Mouse (Mus musculus): Measurements from ENCODE around the gene Mt4. TPM values are rescaled to one million over a fixed set of nuclear protein-coding genes. Genes with fewer than 3 reads are reported as not detected.
"Not testable (repeated sequence)": the region's sequence is repeated elsewhere in the genome, so short reads cannot be mapped to it uniquely, and the experiment has no call there.

Mt4 gene
- polyA plus RNA-seq, 1 experiment from 2014 or later = not detected

- no peak overlapping the region for H3K27ac ChIP-seq (ENCODE audit: low read depth, low read length)
- H3K9ac ChIP-seq (ENCODE audit: low read depth, low read length) = no peak overlapping the region
- ATAC-seq (ENCODE audit: low FRiP score) (no peak), DNase-seq (ENCODE audit: low spot score) (no peak)
- no peaks in the 10 kb centered on the region for H3K36me3 ChIP-seq (ENCODE audit: control insufficient read depth, insufficient read depth, low read length)
- peaks cover 2% of the 10 kb centered on the region; the same call in 1 of the 2 replicates for H3K4me1 ChIP-seq (replicated peaks; ENCODE audit: control insufficient read depth, insufficient read depth, low read length)
- no peaks in the 10 kb centered on the region for H3K9me3 ChIP-seq (ENCODE audit: control insufficient read depth, low read length)
- no peak overlapping the region for H3K4me2 ChIP-seq (replicated peaks; ENCODE audit: low read depth, low read length)
- WGBS = 77% methylated on average over 5 of the region's 5 CpGs
- H3K4me3 ChIP-seq (ENCODE audit: low read depth, low read length) = no peak overlapping the region
- H3K27me3 ChIP-seq (ENCODE audit: control insufficient read depth, insufficient read depth, low read length) = peaks cover 2% of the 10 kb centered on the region; the same call in 1 of the 2 replicates
These were observed 13.9 kb downstream of the Mt4 start for GRCm38 (mm10) chr8:94150925-94151324.

- peak within 1 kb of the TSS; percentile 44; the same call in 1 of the 2 replicates for H3K9ac ChIP-seq (ENCODE audit: low read depth, low read length)
- H3K4me3 ChIP-seq (ENCODE audit: low read depth, low read length) = peak within 1 kb of the TSS; percentile 38
- H3K9me3 ChIP-seq (ENCODE audit: control insufficient read depth, low read length) = no peaks in the 10 kb centered on the region
- no peak within 1 kb of the TSS for H3K27ac ChIP-seq (ENCODE audit: low read depth, low read length)
- WGBS = 3% methylated on average over 29 of the region's 29 CpGs
- ATAC-seq (ENCODE audit: low FRiP score) (peak; percentile 84), DNase-seq (ENCODE audit: low spot score) (peak; percentile 80)
- H3K27me3 ChIP-seq (ENCODE audit: control insufficient read depth, insufficient read depth, low read length) = peaks cover 2% of the 10 kb centered on the region; the same call in 1 of the 2 replicates
- H3K4me1 ChIP-seq (replicated peaks; ENCODE audit: control insufficient read depth, insufficient read depth, low read length) = peaks cover 2% of the 10 kb centered on the region; the same call in 1 of the 2 replicates
- H3K36me3 ChIP-seq (ENCODE audit: control insufficient read depth, insufficient read depth, low read length) = no peaks in the 10 kb centered on the region
- peak within 1 kb of the TSS; percentile 69 for H3K4me2 ChIP-seq (replicated peaks; ENCODE audit: low read depth, low read length)
These were observed 15.7 kb downstream of the Mt4 start, which contains the start of gene Mt3 for GRCm38 (mm10) chr8:94152513-94153300. Gene Mt3 (plus strand): TSS chr8:94152607.

- Histone ChIP-seq H3K36me3 (ENCODE audit: control insufficient read depth, insufficient read depth, low read length) (no peaks in the 10 kb centered on the region), H3K4me2 (replicated peaks; ENCODE audit: low read depth, low read length) (peak overlapping the region; percentile 69), H3K4me1 (replicated peaks; ENCODE audit: control insufficient read depth, insufficient read depth, low read length) (peaks cover 2% of the 10 kb centered on the region; the same call in 1 of the 2 replicates), H3K9me3 (ENCODE audit: control insufficient read depth, low read length) (no peaks in the 10 kb centered on the region), H3K4me3 (ENCODE audit: low read depth, low read length) (no peak overlapping the region), H3K9ac (ENCODE audit: low read depth, low read length) (no peak overlapping the region), H3K27me3 (ENCODE audit: control insufficient read depth, insufficient read depth, low read length) (peaks cover 2% of the 10 kb centered on the region; the same call in 1 of the 2 replicates), H3K27ac (ENCODE audit: low read depth, low read length) (no peak overlapping the region)
- DNase-seq (ENCODE audit: low spot score) (peak; percentile 11), ATAC-seq (ENCODE audit: low FRiP score) (peak; percentile 39; the same call in 1 of the 2 replicates)
- WGBS = 30% methylated on average over 7 of the region's 7 CpGs
These were observed 16.5 kb downstream of the Mt4 start for GRCm38 (mm10) chr8:94153451-94153850.

- Histone ChIP-seq H3K4me1 (replicated peaks; ENCODE audit: control insufficient read depth, insufficient read depth, low read length) (peaks cover 2% of the 10 kb centered on the region; the same call in 1 of the 2 replicates), H3K9me3 (ENCODE audit: control insufficient read depth, low read length) (no peaks in the 10 kb centered on the region), H3K27me3 (ENCODE audit: control insufficient read depth, insufficient read depth, low read length) (peaks cover 2% of the 10 kb centered on the region; the same call in 1 of the 2 replicates), H3K27ac (ENCODE audit: low read depth, low read length) (no peak overlapping the region), H3K9ac (ENCODE audit: low read depth, low read length) (no peak overlapping the region), H3K36me3 (ENCODE audit: control insufficient read depth, insufficient read depth, low read length) (no peaks in the 10 kb centered on the region), H3K4me3 (ENCODE audit: low read depth, low read length) (no peak overlapping the region), H3K4me2 (replicated peaks; ENCODE audit: low read depth, low read length) (no peak overlapping the region)
- 55% methylated on average over 6 of the region's 6 CpGs for WGBS
- no peak for ATAC-seq (ENCODE audit: low FRiP score)
- no peak for DNase-seq (ENCODE audit: low spot score)
These were observed 17.5 kb downstream of the Mt4 start for GRCm38 (mm10) chr8:94154537-94154936.

GRCm38 (mm10) chr8:94156092-94156491, 19.1 kb downstream of the Mt4 start:
- 76% methylated on average over 4 of the region's 4 CpGs for WGBS

GRCm38 (mm10) chr8:94165772-94166171, 28.8 kb downstream of the Mt4 start:
- H3K9me3 ChIP-seq (ENCODE audit: control insufficient read depth, low read length); H3K9ac ChIP-seq (ENCODE audit: low read depth, low read length); H3K36me3 ChIP-seq (ENCODE audit: control insufficient read depth, insufficient read depth, low read length); H3K4me3 ChIP-seq (ENCODE audit: low read depth, low read length); H3K4me2 ChIP-seq (replicated peaks; ENCODE audit: low read depth, low read length); H3K4me1 ChIP-seq (replicated peaks; ENCODE audit: control insufficient read depth, insufficient read depth, low read length); ATAC-seq (ENCODE audit: low FRiP score); DNase-seq (ENCODE audit: low spot score); H3K27me3 ChIP-seq (ENCODE audit: control insufficient read depth, insufficient read depth, low read length); H3K27ac ChIP-seq (ENCODE audit: low read depth, low read length): not testable (repeated sequence)
- 74% methylated on average over 8 of the region's 8 CpGs for WGBS

More at GRCm38 (mm10) chr8:94156092-94156491, 19.1 kb downstream of the Mt4 start:
- Histone ChIP-seq H3K9ac (ENCODE audit: low read depth, low read length) (no peak overlapping the region), H3K4me1 (replicated peaks; ENCODE audit: control insufficient read depth, insufficient read depth, low read length) (peaks cover 2% of the 10 kb centered on the region; the same call in 1 of the 2 replicates), H3K27me3 (ENCODE audit: control insufficient read depth, insufficient read depth, low read length) (peaks cover 2% of the 10 kb centered on the region; the same call in 1 of the 2 replicates), H3K36me3 (ENCODE audit: control insufficient read depth, insufficient read depth, low read length) (no peaks in the 10 kb centered on the region), H3K27ac (ENCODE audit: low read depth, low read length) (no peak overlapping the region), H3K4me3 (ENCODE audit: low read depth, low read length) (no peak overlapping the region), H3K9me3 (ENCODE audit: control insufficient read depth, low read length) (no peaks in the 10 kb centered on the region), H3K4me2 (replicated peaks; ENCODE audit: low read depth, low read length) (no peak overlapping the region)
- DNase-seq (ENCODE audit: low spot score) (no peak), ATAC-seq (ENCODE audit: low FRiP score) (no peak)

GRCm38 (mm10) chr8:94167244-94167643, 30.2 kb downstream of the Mt4 start:
- H3K4me3 ChIP-seq (ENCODE audit: low read depth, low read length) = no peak overlapping the region
- no peaks in the 10 kb centered on the region for H3K9me3 ChIP-seq (ENCODE audit: control insufficient read depth, low read length)
- H3K9ac ChIP-seq (ENCODE audit: low read depth, low read length) = no peak overlapping the region
- no peak overlapping the region for H3K27ac ChIP-seq (ENCODE audit: low read depth, low read length)
- no peak overlapping the region for H3K4me2 ChIP-seq (replicated peaks; ENCODE audit: low read depth, low read length)
- peaks cover 21% of the 10 kb centered on the region for H3K27me3 ChIP-seq (ENCODE audit: control insufficient read depth, insufficient read depth, low read length)
- DNase-seq (ENCODE audit: low spot score) = peak; percentile 96
- ATAC-seq (ENCODE audit: low FRiP score) = no peak
- WGBS = 3% methylated on average over 6 of the region's 6 CpGs
- H3K4me1 ChIP-seq (replicated peaks; ENCODE audit: control insufficient read depth, insufficient read depth, low read length) = 0 out of 2 replicates have a peak, but pooled peaks cover 2% of the 10 kb centered on the region
- H3K36me3 ChIP-seq (ENCODE audit: control insufficient read depth, insufficient read depth, low read length) = no peaks in the 10 kb centered on the region

GRCm38 (mm10) chr8:94169547-94169946, 32.5 kb downstream of the Mt4 start:
- Histone ChIP-seq H3K9ac (ENCODE audit: low read depth, low read length) (no peak overlapping the region), H3K4me2 (replicated peaks; ENCODE audit: low read depth, low read length) (no peak overlapping the region), H3K27me3 (ENCODE audit: control insufficient read depth, insufficient read depth, low read length) (peaks cover 43% of the 10 kb centered on the region), H3K36me3 (ENCODE audit: control insufficient read depth, insufficient read depth, low read length) (no peaks in the 10 kb centered on the region), H3K27ac (ENCODE audit: low read depth, low read length) (no peak overlapping the region), H3K4me1 (replicated peaks; ENCODE audit: control insufficient read depth, insufficient read depth, low read length) (0 out of 2 replicates have a peak, but pooled peaks cover 3% of the 10 kb centered on the region), H3K9me3 (ENCODE audit: control insufficient read depth, low read length) (no peaks in the 10 kb centered on the region), H3K4me3 (ENCODE audit: low read depth, low read length) (no peak overlapping the region)
- no peak for DNase-seq (ENCODE audit: low spot score)
- 94% methylated on average over 5 of the region's 5 CpGs for WGBS
- no peak for ATAC-seq (ENCODE audit: low FRiP score)
